ENCODE assay signal across 10 mouse cellular contexts in the genomic region with DNA sequence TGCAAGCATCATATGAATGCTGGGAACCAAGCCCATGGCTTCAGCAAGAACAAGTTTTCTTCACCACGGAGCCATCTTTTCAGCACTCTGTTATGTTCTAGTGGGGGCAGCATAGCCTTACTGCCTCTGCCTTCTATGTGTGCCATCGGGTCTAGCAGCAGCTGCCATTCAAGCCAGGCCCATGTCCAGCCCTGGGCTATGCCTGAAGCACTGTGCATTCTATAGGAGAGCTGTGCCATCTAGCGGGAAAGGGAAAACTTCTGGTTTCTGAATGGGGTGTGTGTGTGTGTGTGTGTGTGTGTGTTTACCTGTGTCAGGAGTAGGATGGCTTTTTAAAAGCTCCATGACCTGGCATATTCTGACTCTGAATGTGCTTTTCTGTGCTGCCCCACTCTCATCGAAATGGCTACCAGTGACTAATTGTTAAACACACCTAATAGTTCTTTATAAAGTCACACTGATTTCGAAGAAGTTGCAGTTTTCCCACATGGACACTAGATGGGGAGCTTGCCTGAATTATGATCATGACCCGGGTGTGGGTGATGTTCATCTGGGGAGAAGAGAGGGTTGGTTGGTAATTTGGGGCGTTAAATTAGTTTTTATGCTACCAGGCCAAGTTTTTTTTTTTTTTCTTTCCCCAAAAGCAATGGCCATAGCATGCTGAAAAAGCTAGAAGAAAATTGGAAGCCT. TPM values are rescaled to one million over a fixed set of nuclear protein-coding genes. Genes with fewer than 3 reads are reported as not detected.
A peak's percentile ranks its signal among the peaks of the same experiment; 100 is the strongest.
DNase-seq lines count a peak whose midpoint lies in the region; ATAC-seq and TF ChIP-seq lines count a peak whose summit lies in the region.
"Had no signal": no experiment of that assay in that cellular context is flagged by ENCODE, and none has a peak within 500 bp of the region (broad histone marks: within the 10 kb centered on the region; RNA-seq: fewer than 3 reads in every experiment).

No protein-coding gene starts in this region.

- H3K4me2 ChIP-seq in heart, postnatal 0 days (ENCODE audit: low read depth, low read length), result no peak overlapping the region
- no peak overlapping the region for H3K4me2 ChIP-seq in hindbrain, embryonic 12.5 days (replicated peaks)
- no peak overlapping the region for H3K4me2 ChIP-seq in midbrain, embryonic 14.5 days (ENCODE audit: low read length)
- H3K4me2 ChIP-seq in kidney, embryonic 15.5 days, result no peak overlapping the region

- ATAC-seq in heart, postnatal 0 days (ENCODE audit: insufficient read depth, low read depth), result no peak
- ATAC-seq in G1E (ENCODE audit: extremely low read depth, insufficient number of reproducible peaks, low FRiP score, poor library complexity, severe bottlenecking), result no peak; the same call in 1 of the 2 replicates
- peak; percentile 52; the same call in 1 of the 2 replicates for ATAC-seq in hindbrain, embryonic 12.5 days (ENCODE audit: low FRiP score)
- no peak for ATAC-seq in midbrain, embryonic 14.5 days (ENCODE audit: low FRiP score, low TSS enrichment)
- no peak for ATAC-seq in kidney, embryonic 15.5 days (replicated peaks; ENCODE audit: low FRiP score)

- intact Hi-C loops in heart, postnatal 14 days (cut with DNase I), result no loop called here

- 62% methylated on average over 7 of the region's 7 CpGs for WGBS in heart, postnatal 0 days
- 58% methylated on average over 7 of the region's 7 CpGs for WGBS in hindbrain, embryonic 12.5 days
- WGBS in midbrain, embryonic 14.5 days, result 60% methylated on average over 7 of the region's 7 CpGs
- WGBS in kidney, embryonic 15.5 days, result 60% methylated on average over 7 of the region's 7 CpGs

- H3K27ac ChIP-seq in heart, postnatal 0 days (ENCODE audit: low read depth), result no peak overlapping the region
- H3K27ac ChIP-seq in hindbrain, embryonic 12.5 days, result no peak overlapping the region
- H3K27ac ChIP-seq in midbrain, embryonic 14.5 days (replicated peaks; ENCODE audit: low read depth, low read length), result no peak overlapping the region
- no peak overlapping the region for H3K27ac ChIP-seq in kidney, embryonic 15.5 days

- H3K4me1 ChIP-seq in heart, postnatal 0 days (ENCODE audit: control insufficient read depth, insufficient read depth), result no peaks in the 10 kb centered on the region
- no peaks in the 10 kb centered on the region for H3K4me1 ChIP-seq in G1E (ENCODE audit: insufficient read depth, low read depth, low read length)
- no peaks in the 10 kb centered on the region for H3K4me1 ChIP-seq in hindbrain, embryonic 12.5 days
- H3K4me1 ChIP-seq in midbrain, embryonic 14.5 days (ENCODE audit: control insufficient read depth, insufficient read depth, low read length), result no peaks in the 10 kb centered on the region
- no peaks in the 10 kb centered on the region for H3K4me1 ChIP-seq in kidney, embryonic 15.5 days

- TF ChIP-seq CTCF in heart, postnatal 0 days (IDR thresholded peaks at IDR 0.05; ENCODE audit: low read depth), result peak; percentile 15
- TF ChIP-seq CTCF in G1E (IDR thresholded peaks at IDR 0.05; ENCODE audit: low read depth, low read length), result no peak

- TF ChIP-seq EP300 in heart, postnatal 0 days (IDR thresholded peaks at IDR 0.05; ENCODE audit: low read depth), result no peak

- H3K27me3 ChIP-seq in heart, postnatal 0 days (ENCODE audit: control insufficient read depth, insufficient read depth, low read length), result peaks cover 4% of the 10 kb centered on the region; the same call in 1 of the 2 replicates
- no peaks in the 10 kb centered on the region for H3K27me3 ChIP-seq in G1E (ENCODE audit: insufficient read depth, low read length)
- no peaks in the 10 kb centered on the region for H3K27me3 ChIP-seq in hindbrain, embryonic 12.5 days
- H3K27me3 ChIP-seq in midbrain, embryonic 14.5 days (ENCODE audit: control insufficient read depth, insufficient read depth, low read length), result no peaks in the 10 kb centered on the region
- H3K27me3 ChIP-seq in kidney, embryonic 15.5 days, result 0 out of 2 replicates have a peak, but pooled peaks cover 5% of the 10 kb centered on the region

- H3K9me3 ChIP-seq in heart, postnatal 0 days (replicated peaks; ENCODE audit: control insufficient read depth, low read length), result no peaks in the 10 kb centered on the region
- no peaks in the 10 kb centered on the region for H3K9me3 ChIP-seq in G1E (replicated peaks)
- no peaks in the 10 kb centered on the region for H3K9me3 ChIP-seq in hindbrain, embryonic 12.5 days (replicated peaks)
- no peaks in the 10 kb centered on the region for H3K9me3 ChIP-seq in midbrain, embryonic 14.5 days (ENCODE audit: control insufficient read depth, low read length)
- H3K9me3 ChIP-seq in kidney, embryonic 15.5 days (replicated peaks), result no peaks in the 10 kb centered on the region

- DNase-seq in heart, postnatal 0 days (ENCODE audit: low spot score), result no peak
- DNase-seq in heart, postnatal 14 days, result no peak
- peak; percentile 14 for DNase-seq in G1E (ENCODE audit: low spot score)
- DNase-seq in midbrain, embryonic 14.5 days, result peak; percentile 55
- no peak for DNase-seq in Muller cell, postnatal 12 days (ENCODE audit: inconsistent ontology term)
- DNase-seq in kidney, postnatal 10 days, result no peak
- DNase-seq: cerebellum, adult 2 months; left cerebral cortex, postnatal 4 days had no signal

- no peak overlapping the region for H3K9ac ChIP-seq in heart, postnatal 0 days (replicated peaks; ENCODE audit: low read depth, low read length)
- no peak overlapping the region for H3K9ac ChIP-seq in hindbrain, embryonic 12.5 days
- no peak overlapping the region for H3K9ac ChIP-seq in midbrain, embryonic 14.5 days (replicated peaks; ENCODE audit: low read length)
- H3K9ac ChIP-seq in kidney, embryonic 15.5 days, result no peak overlapping the region

- H3K4me3 ChIP-seq in heart, postnatal 0 days (ENCODE audit: low read depth, low read length), result no peak overlapping the region
- no peak overlapping the region for H3K4me3 ChIP-seq in G1E (ENCODE audit: low read depth, low read length)
- no peak overlapping the region for H3K4me3 ChIP-seq in hindbrain, embryonic 12.5 days
- H3K4me3 ChIP-seq in midbrain, embryonic 14.5 days (replicated peaks; ENCODE audit: low read depth, low read length), result no peak overlapping the region
- no peak overlapping the region for H3K4me3 ChIP-seq in kidney, embryonic 15.5 days (replicated peaks)

- H3K36me3 ChIP-seq in heart, postnatal 0 days (replicated peaks; ENCODE audit: control insufficient read depth, insufficient read depth, low read length), result peaks cover 23% of the 10 kb centered on the region
- peaks cover 34% of the 10 kb centered on the region for H3K36me3 ChIP-seq in G1E (replicated peaks)
- H3K36me3 ChIP-seq in hindbrain, embryonic 12.5 days, result peaks cover 26% of the 10 kb centered on the region
- peaks cover 19% of the 10 kb centered on the region for H3K36me3 ChIP-seq in midbrain, embryonic 14.5 days (ENCODE audit: control insufficient read depth, insufficient read depth, low read length)
- peaks cover 35% of the 10 kb centered on the region for H3K36me3 ChIP-seq in kidney, embryonic 15.5 days

RNA-seq across cellular contexts. Expression of a gene that starts 34.2 kb away (rescaled TPM):
- 88.1 and 96.7 TPM in 2 replicates for total RNA-seq in heart, postnatal 0 days (2014; rRNA removed; ENCODE audit: low replicate concordance)
- polyA plus RNA-seq in heart, postnatal 0 days (2015; fragmentation: Nextera tagmentation; extraction: Ambion mirVana), result 162 and 164 TPM in 2 replicates
- total RNA-seq in heart, postnatal 14 days (2021), result 100 to 1,000 TPM; 115 to 129 TPM
- 113 and 120 TPM in 2 replicates for total RNA-seq in G1E (2014; fragmentation: Nextera tagmentation)
- 171 and 187 TPM in 2 replicates for total RNA-seq in G1E (2017)
- polyA plus RNA-seq in G1E (2012), result 240 and 252 TPM in 2 replicates
- polyA plus RNA-seq in hindbrain, embryonic 12.5 days (2016; fragmentation: Nextera tagmentation; extraction: Ambion mirVana), result 262 and 266 TPM in 2 replicates
- polyA plus RNA-seq in midbrain, embryonic 14.5 days (2014; fragmentation: Nextera tagmentation; extraction: Ambion mirVana), result 263 and 302 TPM in 2 replicates
- polyA plus RNA-seq in kidney, embryonic 15.5 days (2015; fragmentation: Nextera tagmentation; extraction: Ambion mirVana), result 251 and 262 TPM in 2 replicates

Comparison
In these comparisons a context has a peak if more than half of its experiments do, and no peak if none do; other contexts are left out.
1. DNase-seq: peak in G1E (single experiment) and midbrain, embryonic 14.5 days (single experiment); none in heart, postnatal 0 days (single experiment), heart, postnatal 14 days (0 of 2), Muller cell, postnatal 12 days (single experiment) and kidney, postnatal 10 days (single experiment).